In the genomic region with DNA sequence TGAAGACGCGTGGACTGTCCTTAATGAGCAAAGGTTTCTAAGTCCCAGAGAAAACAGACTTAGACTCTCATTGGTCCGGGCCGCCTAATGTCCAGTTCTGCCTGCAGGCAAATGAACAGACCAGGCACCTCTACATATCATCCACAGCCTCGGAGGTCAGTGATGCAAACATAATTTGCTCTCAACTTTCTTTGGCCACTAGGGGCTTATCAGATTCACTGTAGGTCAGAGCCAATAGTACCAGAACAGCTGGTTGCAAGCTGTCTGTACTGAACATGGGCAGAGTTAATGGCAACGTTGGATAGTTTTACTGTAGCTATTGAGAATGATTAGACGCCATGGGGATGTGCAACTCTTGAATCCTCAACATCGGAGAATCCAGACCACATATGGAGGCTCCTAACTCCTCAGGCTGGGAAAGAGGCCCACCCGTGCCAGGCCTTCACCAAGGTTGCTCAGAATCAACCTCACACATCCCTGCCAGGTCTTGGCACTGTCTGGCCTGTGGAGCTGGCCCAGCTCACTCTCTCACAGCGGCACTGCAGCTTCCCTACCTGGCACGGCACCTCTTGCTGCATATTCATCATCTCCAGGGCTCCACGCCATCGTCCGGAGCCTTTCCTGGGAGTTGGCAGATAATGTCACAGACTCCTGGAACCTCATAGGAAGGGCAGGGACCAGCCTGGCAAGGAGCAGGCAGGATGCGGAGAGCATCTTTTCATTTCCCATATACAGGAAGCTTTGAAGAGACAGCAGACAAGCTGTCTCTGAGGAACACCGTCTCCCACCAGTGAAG, we compare ENCODE assay signal across 9 mouse cellular contexts.
A peak's percentile ranks its signal among the peaks of the same experiment; 100 is the strongest.
DNase-seq lines count a peak whose midpoint lies in the region; ATAC-seq lines count a peak whose summit lies in the region.
"Had no signal": no experiment of that assay in that cellular context is flagged by ENCODE, and none has a peak within 500 bp of the region (broad histone marks: within the 10 kb centered on the region; RNA-seq: fewer than 3 reads in every experiment).

No protein-coding gene starts in this region.

- intact Hi-C loops in gastrocnemius, postnatal 14 days (cut with DNase I; ENCODE audit: low total_unique reads) = no loop called here

- no peak for ATAC-seq in erythroblast, adult 5-6 weeks (replicated peaks; ENCODE audit: low FRiP score, poor library complexity, severe bottlenecking)
- ATAC-seq: intestine, embryonic 15.5 days had no signal

- DNase-seq in gastrocnemius, postnatal 10 days = peak; percentile 9
- no peak for DNase-seq in gastrocnemius, postnatal 14 days
- DNase-seq in brain, adult 2 months (ENCODE audit: low read depth, low spot score) = peak; percentile 94
- DNase-seq in cerebellum, adult 9-11 months = peak; percentile 95
- DNase-seq in lung, postnatal 10 days = peak; percentile 45
- DNase-seq in spleen, adult 12 weeks (ENCODE audit: low spot score) = no peak
- DNase-seq in kidney, adult 8-10 months = no peak

Comparison
In these comparisons a context has a peak if more than half of its experiments do, and no peak if none do; other contexts are left out.
1. DNase-seq: peak in gastrocnemius, postnatal 10 days (single experiment), brain, adult 2 months (single experiment), cerebellum, adult 9-11 months (single experiment) and lung, postnatal 10 days (single experiment); none in gastrocnemius, postnatal 14 days (single experiment), spleen, adult 12 weeks (single experiment) and kidney, adult 8-10 months (0 of 2).